Mouse (Mus musculus) kidney, adult 9 months (tissue): Measurements from ENCODE around the gene Retreg1.

Experiments
- DNase-seq: peaks from one replicate; pipeline ENCODE4 v3.0.0; 2022

Retreg1 gene

GRCm38 (mm10) chr15:25843086-25843991, at the start of gene Retreg1:
Gene Retreg1 (plus strand): TSS chr15:25843180.
- DNase-seq: peak; percentile 91

- DNase-seq: no peak
Observed at GRCm38 (mm10) chr15:25794123-25794522, 48.9 kb upstream of the Retreg1 start.

- DNase-seq: peak; percentile 49
Observed at GRCm38 (mm10) chr15:25795496-25795895, 47.5 kb upstream of the Retreg1 start.

- DNase-seq: peak; percentile 70
Observed at GRCm38 (mm10) chr15:25796353-25796752, 46.6 kb upstream of the Retreg1 start.

- DNase-seq: peak; percentile 72
Observed at GRCm38 (mm10) chr15:25797179-25797578, 45.8 kb upstream of the Retreg1 start.

- DNase-seq: no peak
Observed at GRCm38 (mm10) chr15:25797888-25798287, 45.1 kb upstream of the Retreg1 start.

- DNase-seq: no peak
Observed at GRCm38 (mm10) chr15:25801726-25802125, 41.3 kb upstream of the Retreg1 start.

- DNase-seq: no peak
Observed at GRCm38 (mm10) chr15:25802194-25802593, 40.8 kb upstream of the Retreg1 start.

- DNase-seq: no peak
Observed at GRCm38 (mm10) chr15:25803111-25803510, 39.9 kb upstream of the Retreg1 start.

- DNase-seq: peak; percentile 78
Observed at GRCm38 (mm10) chr15:25805336-25806110, 37.5 kb upstream of the Retreg1 start.

GRCm38 (mm10) chr15:25806363-25806762, 36.6 kb upstream of the Retreg1 start:
- no peak for DNase-seq

- no peak for DNase-seq
Observed at GRCm38 (mm10) chr15:25806878-25807277, 36.1 kb upstream of the Retreg1 start.

- peak; percentile 73 for DNase-seq
Observed at GRCm38 (mm10) chr15:25808677-25809460, 34.1 kb upstream of the Retreg1 start.

- no peak for DNase-seq
Observed at GRCm38 (mm10) chr15:25809669-25810068, 33.3 kb upstream of the Retreg1 start.

- peak; percentile 52 for DNase-seq
Observed at GRCm38 (mm10) chr15:25811834-25812250, 31.1 kb upstream of the Retreg1 start.

GRCm38 (mm10) chr15:25812479-25812878, 30.5 kb upstream of the Retreg1 start:
- DNase-seq: no peak

GRCm38 (mm10) chr15:25814535-25814934, 28.4 kb upstream of the Retreg1 start:
- no peak for DNase-seq

GRCm38 (mm10) chr15:25817191-25817590, 25.8 kb upstream of the Retreg1 start:
- DNase-seq: no peak

GRCm38 (mm10) chr15:25821981-25822380, 21.0 kb upstream of the Retreg1 start:
- DNase-seq: peak; percentile 66

- no peak for DNase-seq
Observed at GRCm38 (mm10) chr15:25822656-25823055, 20.3 kb upstream of the Retreg1 start.

GRCm38 (mm10) chr15:25826531-25826961, 16.4 kb upstream of the Retreg1 start:
- DNase-seq: peak; percentile 91

GRCm38 (mm10) chr15:25828464-25828863, 14.5 kb upstream of the Retreg1 start:
- DNase-seq: no peak

- no peak for DNase-seq
Observed at GRCm38 (mm10) chr15:25830426-25830825, 12.6 kb upstream of the Retreg1 start.
